Mouse (Mus musculus) liver, postnatal 0 days (tissue): ENCODE results near the gene Cidec.

Experiments
- CTCF ChIP-seq: sonication (generic); IDR thresholded peaks from 2 replicates; pipeline ENCODE4 v1.5.1; 2016; ENCODE audit warnings: antibody characterized with exemption, low read depth
- EP300 ChIP-seq: IDR thresholded peaks from 2 replicates; pipeline ENCODE4 v1.6.1; 2016; ENCODE audit warnings: antibody characterized with exemption, low read depth, mild to moderate bottlenecking

DNA sequence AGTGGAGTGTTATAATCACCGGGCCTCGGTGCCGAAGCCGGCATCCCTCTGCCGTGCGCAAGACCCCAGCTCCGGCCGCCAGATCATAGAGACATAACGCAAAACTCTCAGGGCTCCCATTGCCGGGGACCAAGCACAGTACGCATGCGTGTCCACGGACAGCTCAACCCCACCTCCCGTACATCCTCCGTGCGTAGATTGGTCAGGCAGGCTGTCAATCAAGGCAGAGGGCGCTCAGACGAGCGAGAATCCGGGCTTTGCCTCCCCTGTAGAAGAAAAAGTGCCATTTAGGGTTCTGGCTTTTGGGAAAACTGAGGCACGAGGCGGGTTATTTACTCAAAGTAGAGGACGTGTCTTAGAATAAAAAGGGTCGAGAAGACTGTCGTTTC, 16.4 kb downstream of the Cidec start, which contains the start of gene Rpusd3:
- TF ChIP-seq EP300 (no peak), CTCF (no peak)
